ENCODE assay signal across 7 mouse cellular contexts in the genomic region with DNA sequence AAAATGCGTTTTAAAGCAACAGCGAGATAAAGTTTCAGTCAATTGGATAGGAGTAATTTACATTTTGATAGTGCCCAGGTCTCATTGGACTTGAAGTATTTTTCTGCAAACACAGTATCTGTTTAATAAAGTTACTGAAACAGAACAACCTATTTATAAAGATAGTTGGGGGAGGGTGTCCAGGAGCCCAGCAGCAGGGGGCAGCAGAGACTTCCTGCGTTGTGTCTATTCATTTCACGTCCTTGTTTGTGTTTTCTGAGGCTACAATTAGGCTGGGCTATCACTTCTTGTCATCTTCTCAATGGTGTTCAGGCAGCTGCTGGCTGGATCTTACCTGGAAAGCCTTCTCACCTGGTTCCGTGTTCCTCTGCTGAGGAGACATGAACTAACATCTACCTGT. TPM values are rescaled to one million over a fixed set of nuclear protein-coding genes. Genes with fewer than 3 reads are reported as not detected.
DNase-seq lines count a peak whose midpoint lies in the region; ATAC-seq and TF ChIP-seq lines count a peak whose summit lies in the region.

No protein-coding gene starts in this region.

- no peak overlapping the region for H3K27ac ChIP-seq in liver, adult 2 months (replicated peaks; ENCODE audit: insufficient read depth, low read depth, low read length)
- no peak overlapping the region for H3K27ac ChIP-seq in liver, embryonic 11.5 days (ENCODE audit: low read depth, low read length)

- no peak overlapping the region for H3K9ac ChIP-seq in liver, adult 2 months (ENCODE audit: low read depth, low read length)
- H3K9ac ChIP-seq in liver, embryonic 11.5 days (ENCODE audit: low read depth, low read length): no peak overlapping the region

- TF ChIP-seq POLR2A in liver, adult 2 months (IDR thresholded peaks at IDR 0.05; ENCODE audit: extremely low read depth, insufficient read depth, low read length): no peak
- no peak for TF ChIP-seq POLR2A in lung, adult 2 months (IDR thresholded peaks at IDR 0.05; ENCODE audit: borderline replicate concordance, extremely low read depth, low read depth, low read length)

- H3K4me2 ChIP-seq in liver, embryonic 11.5 days: no peak overlapping the region

- DNase-seq in liver, adult 2 months (ENCODE audit: extremely low read depth, low read depth, low spot score): no peak
- DNase-seq in liver, embryonic 11.5 days (ENCODE audit: low spot score): no peak
- peak; percentile 20 for DNase-seq in Muller cell, postnatal 12 days (ENCODE audit: inconsistent ontology term)
- DNase-seq in embryo, embryonic 10 days (ENCODE audit: low spot score): peak; percentile 65
- DNase-seq in induced T-regulatory cell, adult 2 months (ENCODE audit: low read depth): peak; percentile 61
- peak; percentile 17 for DNase-seq in lung, adult 2 months
- DNase-seq in spleen, postnatal 36 days (ENCODE audit: low spot score in 2 of 2): peak; percentile 6 to 16

- no peak for ATAC-seq in liver, embryonic 11.5 days (replicated peaks; ENCODE audit: low FRiP score)

- H3K4me3 ChIP-seq in liver, adult 2 months (ENCODE audit: insufficient read depth, low read depth, low read length): no peak overlapping the region
- H3K4me3 ChIP-seq in liver, embryonic 11.5 days (ENCODE audit: low read depth, low read length): no peak overlapping the region
- no peak overlapping the region for H3K4me3 ChIP-seq in lung, adult 2 months (replicated peaks; ENCODE audit: extremely low read depth, low read depth, low read length)

- no peaks in the 10 kb centered on the region for H3K79me2 ChIP-seq in liver, adult 2 months (ENCODE audit: control insufficient read depth, insufficient read depth, low read length)

- no peaks in the 10 kb centered on the region for H3K4me1 ChIP-seq in liver, adult 2 months (ENCODE audit: control insufficient read depth, insufficient read depth, low read length)
- no peaks in the 10 kb centered on the region for H3K4me1 ChIP-seq in liver, embryonic 11.5 days (replicated peaks; ENCODE audit: control insufficient read depth, insufficient read depth, low read length)
- H3K4me1 ChIP-seq in lung, adult 2 months (ENCODE audit: control insufficient read depth, insufficient read depth, low read length): no peaks in the 10 kb centered on the region

- TF ChIP-seq CTCF in liver, adult 2 months (IDR thresholded peaks at IDR 0.05; ENCODE audit: low read depth, low read length): peak; percentile 64
- TF ChIP-seq CTCF in lung, adult 2 months (IDR thresholded peaks at IDR 0.05; ENCODE audit: insufficient read depth, low read length): peak; percentile 69

- WGBS in liver, adult 2 months: 65% methylated on average over 5 of the region's 5 CpGs
- WGBS in liver, embryonic 11.5 days: 46% methylated on average over 5 of the region's 5 CpGs
- 55% methylated on average over 5 of the region's 5 CpGs for WGBS in lung, adult 2 months

- no peaks in the 10 kb centered on the region for H3K27me3 ChIP-seq in liver, adult 2 months (ENCODE audit: control insufficient read depth, insufficient read depth, low read length)
- H3K27me3 ChIP-seq in liver, embryonic 11.5 days (replicated peaks; ENCODE audit: control insufficient read depth, insufficient read depth, low read length): no peaks in the 10 kb centered on the region

- no peaks in the 10 kb centered on the region for H3K9me3 ChIP-seq in liver, embryonic 11.5 days (ENCODE audit: control insufficient read depth, low read length)

- peaks cover 69% of the 10 kb centered on the region for H3K36me3 ChIP-seq in liver, adult 2 months (ENCODE audit: control insufficient read depth, insufficient read depth, low read length)
- H3K36me3 ChIP-seq in liver, embryonic 11.5 days (ENCODE audit: control insufficient read depth, insufficient read depth, low read length): no peaks in the 10 kb centered on the region

RNA-seq across cellular contexts. Expression of a gene that starts 43.8 kb away (rescaled TPM):
- 244 and 296 TPM in 2 replicates for total RNA-seq in liver, adult 2 months (2014; rRNA removed)
- polyA plus RNA-seq in liver, adult 2 months (2012; rRNA removed): 56.6 and 59.0 TPM in 2 replicates
- not detected in 2 replicates for polyA plus RNA-seq in liver, embryonic 11.5 days (2014; fragmentation: Nextera tagmentation; extraction: Ambion mirVana)
- 23.9 and 41.6 TPM in 2 replicates for polyA plus RNA-seq in lung, adult 2 months (2012; rRNA removed)

RNA-seq across cellular contexts. Expression of a gene that starts 53.5 kb away (rescaled TPM):
- total RNA-seq in liver, adult 2 months (2014; rRNA removed): not detected in 2 replicates
- polyA plus RNA-seq in liver, adult 2 months (2012; rRNA removed): not detected in 2 replicates
- polyA plus RNA-seq in liver, embryonic 11.5 days (2014; fragmentation: Nextera tagmentation; extraction: Ambion mirVana): 1.7 and 2.3 TPM in 2 replicates
- polyA plus RNA-seq in lung, adult 2 months (2012; rRNA removed): 0.05 and 0.51 TPM in 2 replicates

Comparison
In these comparisons a context has a peak if more than half of its experiments do, and no peak if none do; other contexts are left out.
1. RNA of a gene that starts 43.8 kb away (polyA plus RNA-seq): 56.6 to 59.0 TPM in liver, adult 2 months and 23.9 to 41.6 TPM in lung, adult 2 months; not detected in liver, embryonic 11.5 days; every median in the first group is over 10 times any median in the second.
2. DNase-seq: peak in Muller cell, postnatal 12 days (single experiment), embryo, embryonic 10 days (single experiment), induced T-regulatory cell, adult 2 months (single experiment), lung, adult 2 months (single experiment) and spleen, postnatal 36 days (2 of 2); none in liver, adult 2 months (single experiment) and liver, embryonic 11.5 days (single experiment).